9 mouse cellular contexts compared by ENCODE assay signal in genomic region chr12:64829662-64830249, GRCm38 (mm10).
DNase-seq lines count a peak whose midpoint lies in the region; ATAC-seq and TF ChIP-seq lines count a peak whose summit lies in the region.
"Had no signal": no experiment of that assay in that cellular context is flagged by ENCODE, and none has a peak within 500 bp of the region (broad histone marks: within the 10 kb centered on the region; RNA-seq: fewer than 3 reads in every experiment).

No protein-coding gene starts in this region.

- intact Hi-C loops in gastrocnemius, adult 2 months (cut with DNase I), result no loop called here

- TF ChIP-seq CTCF in gastrocnemius, adult 2 months (IDR thresholded peaks at IDR 0.05), result peak; percentile 73

- no peak overlapping the region for H3K4me3 ChIP-seq in gastrocnemius, adult 2 months
- H3K4me3 ChIP-seq: limb, embryonic 15.5 days had no signal

- ATAC-seq in granulocyte monocyte progenitor cell, adult 5-6 weeks (replicated peaks; ENCODE audit: poor library complexity, severe bottlenecking), result peak; percentile 80
- peak; percentile 88 for ATAC-seq in megakaryocyte progenitor cell, adult 5-6 weeks (replicated peaks; ENCODE audit: poor library complexity)

- H3K27ac ChIP-seq in gastrocnemius, adult 2 months, result no peak overlapping the region
- H3K27ac ChIP-seq: limb, embryonic 15.5 days had no signal

- DNase-seq in gastrocnemius, adult 2 months, result no peak
- no peak for DNase-seq in gastrocnemius, postnatal 10 days
- peak; percentile 4 for DNase-seq in right cerebral cortex, postnatal 4 days
- no peak for DNase-seq in right cerebral cortex, postnatal 36 days (ENCODE audit: low spot score in 2 of 2)
- no peak for DNase-seq in urinary bladder, postnatal 10 days (ENCODE audit: low spot score)
- DNase-seq in gastrocnemius, postnatal 25 days, result no peak
